Comparison of ENCODE assay signal across 16 mouse cellular contexts in the genomic region with DNA sequence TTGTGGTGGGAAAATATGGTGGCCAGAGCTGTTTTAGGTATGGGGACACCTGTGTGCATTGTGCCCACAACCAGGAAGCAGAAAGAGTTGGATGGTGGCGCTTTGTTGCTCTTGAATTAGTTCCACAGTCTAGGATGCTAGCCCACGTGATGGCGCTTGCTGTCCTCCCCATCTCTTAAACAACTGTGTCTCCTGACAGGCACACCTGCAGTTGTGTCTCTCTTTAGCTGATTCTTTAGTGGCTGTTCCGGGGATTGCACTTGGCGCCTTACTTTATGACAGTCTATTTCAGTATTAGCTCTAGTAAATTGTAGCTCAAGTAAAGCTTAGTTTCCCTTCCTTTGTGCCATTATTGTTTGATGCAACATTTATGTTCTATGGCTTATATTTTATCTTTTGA.
"Had no signal": no experiment of that assay in that cellular context is flagged by ENCODE, and none has a peak within 500 bp of the region (broad histone marks: within the 10 kb centered on the region; RNA-seq: fewer than 3 reads in every experiment).

No protein-coding gene starts in this region.

- H3K4me2 ChIP-seq: liver, embryonic 13.5 days had no signal

- H3K9ac ChIP-seq: liver, embryonic 13.5 days had no signal

- ATAC-seq: intestine, embryonic 16.5 days had no signal

- H3K9me3 ChIP-seq: liver, embryonic 13.5 days had no signal

- H3K27me3 ChIP-seq: liver, embryonic 13.5 days had no signal

- H3K27ac ChIP-seq: liver, embryonic 13.5 days; macrophage; stomach, postnatal 0 days had no signal

- DNase-seq: kidney, adult 2 months; kidney, postnatal 10 days; kidney, postnatal 4 days; liver, embryonic 13.5 days; lung, adult 2 months; lung, postnatal 14 days; midbrain, embryonic 14.5 days; right cerebral cortex, adult 18-20 months; right cerebral cortex, postnatal 14 days; right cerebral cortex, postnatal 4 days; thymus, adult 2 months; thymus, postnatal 14 days; thymus, postnatal 4 days had no signal

- H3K4me3 ChIP-seq: liver, embryonic 13.5 days had no signal
